Mouse (Mus musculus) embryonic facial prominence, embryonic 15.5 days (tissue): ENCODE measurements around the gene Ephb2. TPM values are rescaled to one million over a fixed set of nuclear protein-coding genes. Genes with fewer than 3 reads are reported as not detected.

Experiments
- ATAC-seq: fragments of 200-750 bp; cut with Nextera tagmentation; 2 replicates; pipeline ENCODE4 v1.8.0; 2017; ENCODE audit warnings: low read depth, moderate TSS enrichment; ENCODE audit not compliant: insufficient number of reproducible peaks, low FRiP score, low TSS enrichment
- H3K27ac ChIP-seq: fragments of 300-500 bp; sonication (generic); replicated peaks from 2 replicates; pipeline ENCODE4 v1.5.1; 2015; ENCODE audit warnings: mild to moderate bottlenecking, inconsistent platforms
- H3K27me3 ChIP-seq: fragments of 300-500 bp; sonication (generic); 2 replicates; pipeline ENCODE4 v1.6.1; 2015; ENCODE audit warnings: inconsistent platforms
- H3K36me3 ChIP-seq: fragments of 300-500 bp; sonication (generic); 2 replicates; pipeline ENCODE4 v1.6.1; 2015; ENCODE audit warnings: mild to moderate bottlenecking, inconsistent platforms
- H3K4me1 ChIP-seq: fragments of 300-500 bp; sonication (generic); 2 replicates; pipeline ENCODE4 v1.6.1; 2015; ENCODE audit warnings: inconsistent platforms
- H3K4me2 ChIP-seq: fragments of 300-500 bp; sonication (generic); replicated peaks from 2 replicates; pipeline ENCODE4 v1.6.1; 2015; ENCODE audit warnings: mild to moderate bottlenecking, inconsistent platforms
- H3K4me3 ChIP-seq: fragments of 300-500 bp; sonication (generic); replicated peaks from 2 replicates; pipeline ENCODE4 v1.5.1; 2015; ENCODE audit warnings: mild to moderate bottlenecking, inconsistent platforms
- H3K9ac ChIP-seq: fragments of 300-500 bp; sonication (generic); 2 replicates; pipeline ENCODE4 v1.6.1; 2015; ENCODE audit warnings: inconsistent platforms
- H3K9me3 ChIP-seq: fragments of 300-500 bp; sonication (generic); replicated peaks from 2 replicates; pipeline ENCODE4 v1.6.1; 2016; ENCODE audit warnings: inconsistent platforms
- WGBS: fragments of 180-500 bp; shearing (Covaris S2); methylation state at CpG from one replicate; pipeline ENCODE4 v1.1.7; 2015; 5-methylcytosine and 5-hydroxymethylcytosine counted together
- polyA plus RNA-seq: library from polyadenylated mRNA; unstranded; fragments of >200 nt; fragmentation: Nextera tagmentation; extraction: Ambion mirVana; gene quantifications from 2 replicates; pipeline ENCODE4 v1.2.1, GENCODE M21; 2015

Gene Ephb2
- polyA plus RNA-seq, 1 experiment from 2014 or later, result 13.1 TPM

DNA sequence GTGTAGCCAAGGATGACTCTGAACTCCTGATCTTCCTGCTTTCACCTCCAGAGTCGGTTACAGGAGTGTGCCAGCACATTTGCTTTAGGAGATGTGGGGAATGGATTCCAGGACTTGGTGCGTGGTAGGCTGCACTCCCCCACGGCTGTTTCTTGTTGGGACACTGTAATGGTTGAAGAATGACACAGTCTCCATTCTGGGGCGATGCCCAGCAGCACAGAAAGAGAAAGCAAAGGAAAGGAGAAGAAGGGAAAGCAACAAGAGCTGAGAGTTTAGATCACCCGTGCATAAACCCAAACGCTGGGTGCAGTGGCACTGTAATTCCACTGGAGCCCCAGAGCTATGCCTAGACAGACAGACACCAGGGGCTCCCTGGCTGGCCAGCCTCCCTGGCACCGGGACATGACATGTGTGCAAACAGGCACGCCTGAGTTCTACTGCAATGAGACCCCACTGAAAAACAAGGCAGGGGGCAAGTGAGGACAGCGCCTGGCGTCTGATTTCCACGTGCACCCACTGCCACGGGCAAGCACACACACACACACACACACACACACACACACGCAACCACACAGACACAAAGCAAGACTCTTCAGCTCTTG lies 104.7 kb downstream of the Ephb2 start:
- no peak overlapping the region for H3K4me2 ChIP-seq
- 0 out of 2 replicates have a peak overlapping the region, but pooled peaks have one; percentile 3 for H3K27ac ChIP-seq
- no peak overlapping the region for H3K9ac ChIP-seq
- no peaks in the 10 kb centered on the region for H3K9me3 ChIP-seq
- H3K4me3 ChIP-seq, result no peak overlapping the region
- 41% methylated on average over 13 of the region's 13 CpGs for WGBS
- no peaks in the 10 kb centered on the region for H3K27me3 ChIP-seq
- no peak for ATAC-seq
- peaks cover 49% of the 10 kb centered on the region for H3K4me1 ChIP-seq
- no peaks in the 10 kb centered on the region for H3K36me3 ChIP-seq

DNA sequence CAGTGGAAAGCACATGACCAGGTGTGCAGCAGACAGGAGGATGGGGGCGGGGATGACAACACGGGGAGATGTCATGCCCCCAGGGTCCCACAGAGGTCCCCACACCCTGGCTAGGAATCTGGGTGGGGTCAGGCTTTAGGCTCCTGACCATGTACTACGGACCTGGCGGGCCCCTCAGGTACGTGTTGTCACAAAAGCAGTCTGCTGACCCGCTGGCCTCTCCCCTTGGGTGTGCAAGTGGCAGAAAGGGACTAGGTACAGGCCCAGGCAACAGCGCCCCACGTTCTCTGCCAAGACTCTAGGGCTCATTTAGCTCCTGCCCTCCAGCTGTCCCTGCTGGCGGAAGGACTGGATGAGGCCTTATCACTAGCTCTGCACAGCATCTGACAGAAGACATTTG lies 105.3 kb downstream of the Ephb2 start:
- WGBS, result 81% methylated on average over 9 of the region's 9 CpGs
- Histone ChIP-seq H3K36me3 (no peaks in the 10 kb centered on the region), H3K4me3 (no peak overlapping the region), H3K4me2 (no peak overlapping the region), H3K4me1 (peaks cover 51% of the 10 kb centered on the region), H3K9ac (no peak overlapping the region), H3K27ac (no peak overlapping the region), H3K9me3 (no peaks in the 10 kb centered on the region), H3K27me3 (no peaks in the 10 kb centered on the region)
- no peak for ATAC-seq

DNA sequence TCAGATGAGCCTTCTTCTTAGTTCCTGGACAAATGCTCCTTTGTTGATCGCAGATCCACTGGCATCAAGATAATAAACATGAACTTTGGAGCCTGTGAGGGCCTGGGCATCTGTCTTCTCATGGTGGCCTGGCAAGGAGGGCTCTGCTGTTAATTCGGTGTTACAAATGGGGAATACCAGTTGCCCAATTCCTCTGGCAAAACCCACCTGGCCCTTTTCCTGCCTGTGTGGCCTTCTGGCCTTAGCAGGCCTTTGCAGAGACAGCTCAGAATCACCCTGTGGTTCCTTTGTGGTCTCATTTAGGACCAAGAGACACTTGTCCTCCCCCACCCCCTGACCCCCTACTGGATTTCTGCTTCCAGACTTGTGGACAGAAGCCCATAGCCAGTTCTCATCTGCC lies 106.2 kb downstream of the Ephb2 start:
- H3K36me3 ChIP-seq, result no peaks in the 10 kb centered on the region
- no peaks in the 10 kb centered on the region for H3K9me3 ChIP-seq
- H3K27me3 ChIP-seq, result no peaks in the 10 kb centered on the region
- no peak overlapping the region for H3K27ac ChIP-seq
- no peak overlapping the region for H3K4me3 ChIP-seq
- H3K9ac ChIP-seq, result no peak overlapping the region
- peaks cover 57% of the 10 kb centered on the region for H3K4me1 ChIP-seq
- ATAC-seq, result no peak
- H3K4me2 ChIP-seq, result no peak overlapping the region
- WGBS, result 88% methylated on average over 2 of the region's 2 CpGs

DNA sequence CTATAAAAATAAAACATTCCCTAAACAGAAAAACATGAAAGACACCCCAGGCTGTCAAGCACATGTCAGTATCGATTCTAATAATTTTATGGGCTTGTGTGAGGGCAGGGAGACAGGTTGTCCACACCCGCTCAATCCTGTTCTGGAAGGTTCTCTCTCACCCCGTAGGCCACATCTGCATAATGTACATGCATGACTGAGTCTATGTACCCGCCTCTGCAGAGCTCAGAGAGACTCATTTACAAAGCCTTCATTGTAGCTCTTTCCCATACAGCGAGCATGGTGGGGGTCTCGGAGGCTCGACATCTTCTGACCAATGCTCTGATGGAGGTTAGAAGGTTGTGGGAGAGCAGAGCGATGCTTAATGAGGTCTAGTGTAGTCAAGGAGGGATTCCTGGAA lies 108.8 kb downstream of the Ephb2 start:
- 61% methylated on average over 8 of the region's 8 CpGs for WGBS
- H3K27ac ChIP-seq, result no peak overlapping the region
- no peaks in the 10 kb centered on the region for H3K36me3 ChIP-seq
- no peaks in the 10 kb centered on the region for H3K27me3 ChIP-seq
- H3K4me2 ChIP-seq, result no peak overlapping the region
- H3K9ac ChIP-seq, result no peak overlapping the region
- H3K4me1 ChIP-seq, result peaks cover 43% of the 10 kb centered on the region
- no peak overlapping the region for H3K4me3 ChIP-seq
- no peaks in the 10 kb centered on the region for H3K9me3 ChIP-seq
- no peak for ATAC-seq

DNA sequence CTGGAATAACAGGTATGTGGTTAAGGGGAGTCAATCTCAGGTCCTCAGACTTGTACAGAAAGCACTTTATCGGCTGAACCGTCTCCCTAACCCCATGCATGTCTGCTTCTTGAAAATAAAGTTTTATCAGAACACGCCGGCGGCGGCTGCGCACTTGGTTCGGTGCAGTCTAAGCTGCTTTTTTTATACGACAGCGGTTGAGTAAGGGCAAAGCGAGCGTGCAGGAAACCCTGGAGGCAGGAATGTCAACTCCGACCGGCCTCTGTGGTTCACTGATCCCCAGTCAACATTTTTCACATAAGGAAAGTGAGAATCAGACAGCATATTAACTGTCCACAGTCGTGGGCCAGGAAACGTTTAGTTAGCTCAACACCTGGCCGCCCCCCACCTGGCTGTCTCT lies 111.1 kb downstream of the Ephb2 start:
- no peak for ATAC-seq
- no peaks in the 10 kb centered on the region for H3K36me3 ChIP-seq
- H3K4me2 ChIP-seq, result no peak overlapping the region; the same call in 1 of the 2 replicates
- H3K4me3 ChIP-seq, result no peak overlapping the region
- 35% methylated on average over 17 of the region's 17 CpGs for WGBS
- no peaks in the 10 kb centered on the region for H3K9me3 ChIP-seq
- no peak overlapping the region for H3K9ac ChIP-seq
- 0 out of 2 replicates have a peak overlapping the region, but pooled peaks have one; percentile 22 for H3K27ac ChIP-seq
- peaks cover 30% of the 10 kb centered on the region for H3K4me1 ChIP-seq
- no peaks in the 10 kb centered on the region for H3K27me3 ChIP-seq

DNA sequence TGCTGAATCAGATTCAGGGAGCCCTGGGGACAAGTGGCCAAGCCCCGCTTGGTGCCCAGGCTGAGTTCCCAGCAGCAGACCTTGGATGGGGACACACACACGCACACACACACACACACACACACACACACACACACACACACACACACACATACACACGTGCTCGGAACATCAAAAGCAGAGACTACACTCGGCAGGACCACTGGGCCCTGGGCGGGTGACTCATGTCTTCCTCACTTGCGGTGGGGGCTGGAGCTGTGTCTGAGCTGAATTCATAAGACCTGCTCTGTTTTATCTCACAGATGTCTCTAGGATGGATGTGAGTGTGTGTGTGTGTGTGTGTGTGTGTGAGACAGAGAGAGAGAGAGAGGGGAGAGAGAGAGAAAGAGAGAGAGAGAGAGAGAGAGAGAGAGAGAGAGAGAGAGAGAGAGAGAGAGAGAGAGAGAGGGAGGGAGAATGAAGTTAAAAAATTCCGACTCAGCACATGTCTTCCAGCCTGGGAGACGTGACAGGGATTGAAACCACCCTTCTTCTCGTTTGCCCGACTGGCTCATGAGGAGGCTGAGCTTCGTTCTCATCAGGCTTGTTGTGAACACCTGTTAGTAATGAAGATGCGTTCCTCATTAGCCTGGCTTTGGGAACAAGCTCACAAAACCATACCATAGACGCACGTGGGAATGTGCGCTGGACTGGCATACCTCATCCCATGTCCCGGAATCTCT lies 113.3 kb downstream of the Ephb2 start:
- Histone ChIP-seq H3K4me3 (no peak overlapping the region), H3K4me2 (no peak overlapping the region), H3K4me1 (peaks cover 27% of the 10 kb centered on the region), H3K9me3 (no peaks in the 10 kb centered on the region), H3K27me3 (no peaks in the 10 kb centered on the region), H3K27ac (0 out of 2 replicates have a peak overlapping the region, but pooled peaks have one; percentile 11), H3K9ac (no peak overlapping the region), H3K36me3 (no peaks in the 10 kb centered on the region)
- no peak for ATAC-seq
- 24% methylated on average over 17 of the region's 17 CpGs for WGBS

DNA sequence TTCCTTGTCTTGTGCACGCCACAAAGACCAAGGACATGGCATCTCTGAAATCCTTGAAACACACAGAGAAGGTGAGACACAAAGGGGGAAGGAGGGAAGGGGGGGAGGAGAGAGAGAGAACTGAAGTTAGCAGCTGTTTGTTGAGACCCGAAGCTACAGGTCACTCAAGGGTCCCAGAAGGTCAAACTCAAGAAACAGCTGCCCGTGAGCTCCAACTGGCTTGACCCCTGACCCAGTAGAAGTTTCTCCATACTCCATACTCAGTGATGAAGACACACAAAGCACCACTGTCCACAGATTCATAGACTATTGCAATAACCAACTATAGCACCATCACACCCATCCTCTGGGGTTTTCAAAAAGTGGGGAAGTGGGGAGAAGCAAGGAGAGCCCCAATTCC lies 113.9 kb downstream of the Ephb2 start:
- Histone ChIP-seq H3K4me1 (peaks cover 25% of the 10 kb centered on the region), H3K9ac (no peak overlapping the region), H3K4me3 (no peak overlapping the region), H3K4me2 (no peak overlapping the region), H3K27me3 (no peaks in the 10 kb centered on the region), H3K9me3 (no peaks in the 10 kb centered on the region), H3K27ac (0 out of 2 replicates have a peak overlapping the region, but pooled peaks have one; percentile 11), H3K36me3 (no peaks in the 10 kb centered on the region)
- WGBS, result 55% methylated on average over 3 of the region's 3 CpGs
- no peak for ATAC-seq

DNA sequence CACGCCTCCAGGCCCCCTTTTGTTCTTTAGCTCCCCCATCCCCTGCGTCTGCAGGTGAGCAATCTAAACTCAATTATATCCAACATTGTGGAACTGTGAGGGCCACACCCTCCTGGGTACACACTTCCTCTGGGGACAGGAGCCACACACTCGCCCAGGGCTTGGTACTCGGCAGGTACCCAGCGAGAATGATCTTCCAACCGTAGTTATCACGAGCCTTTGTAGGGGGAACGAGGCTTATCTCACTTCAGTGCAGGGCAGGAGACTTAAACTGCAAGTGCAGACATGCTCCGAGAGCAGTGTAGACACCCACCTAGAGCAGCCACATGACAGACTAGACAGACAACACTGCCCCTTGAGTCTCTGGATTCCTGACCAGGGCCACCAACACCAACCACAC lies 115.8 kb downstream of the Ephb2 start:
- Histone ChIP-seq H3K4me1 (peaks cover 28% of the 10 kb centered on the region), H3K27me3 (no peaks in the 10 kb centered on the region), H3K4me3 (no peak overlapping the region), H3K9ac (no peak overlapping the region), H3K36me3 (no peaks in the 10 kb centered on the region), H3K9me3 (no peaks in the 10 kb centered on the region), H3K4me2 (no peak overlapping the region), H3K27ac (no peak overlapping the region)
- no peak for ATAC-seq
- 66% methylated on average over 9 of the region's 9 CpGs for WGBS

DNA sequence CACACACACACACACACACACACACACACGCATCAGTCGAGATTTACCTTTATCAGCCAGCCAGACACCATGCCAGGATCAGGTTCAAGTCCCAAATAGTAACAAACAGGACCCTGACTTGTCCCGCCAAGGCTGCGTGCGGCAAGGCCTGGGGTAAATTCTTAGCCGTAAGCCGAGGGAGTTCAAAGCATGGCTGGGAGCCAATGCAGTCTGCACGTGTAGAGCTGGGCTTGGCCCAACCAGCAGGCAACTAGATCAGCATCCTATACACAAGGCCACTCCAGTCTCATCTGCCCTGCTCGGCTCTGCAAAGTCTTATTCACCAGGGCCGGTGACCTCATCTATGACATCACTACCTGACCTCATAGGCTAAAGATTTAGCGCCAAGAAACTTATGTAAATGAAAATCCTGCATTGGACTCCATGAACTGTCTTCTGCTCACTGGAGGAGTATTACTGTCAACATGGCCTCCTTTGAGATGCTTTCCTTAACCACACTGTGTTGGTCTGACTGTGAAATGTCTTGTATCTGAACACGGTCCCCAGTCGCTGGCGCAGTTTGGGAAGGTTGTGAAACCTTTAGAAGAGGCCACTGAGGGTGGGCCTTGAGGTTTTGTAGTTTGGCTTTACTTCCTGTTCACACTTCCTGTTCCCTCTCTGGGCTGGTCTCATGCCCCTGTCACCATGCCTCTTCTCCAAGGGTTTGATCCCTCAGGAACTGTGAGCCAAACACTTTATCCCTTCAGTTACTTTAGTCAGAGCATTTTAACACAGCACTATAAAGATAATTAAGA lies 117.4 kb downstream of the Ephb2 start:
- no peak overlapping the region for H3K9ac ChIP-seq
- H3K27ac ChIP-seq, result no peak overlapping the region
- 75% methylated on average over 14 of the region's 14 CpGs for WGBS
- no peak for ATAC-seq
- no peaks in the 10 kb centered on the region for H3K27me3 ChIP-seq
- no peaks in the 10 kb centered on the region for H3K36me3 ChIP-seq
- H3K4me1 ChIP-seq, result peaks cover 26% of the 10 kb centered on the region
- H3K4me3 ChIP-seq, result no peak overlapping the region
- no peaks in the 10 kb centered on the region for H3K9me3 ChIP-seq
- no peak overlapping the region for H3K4me2 ChIP-seq

DNA sequence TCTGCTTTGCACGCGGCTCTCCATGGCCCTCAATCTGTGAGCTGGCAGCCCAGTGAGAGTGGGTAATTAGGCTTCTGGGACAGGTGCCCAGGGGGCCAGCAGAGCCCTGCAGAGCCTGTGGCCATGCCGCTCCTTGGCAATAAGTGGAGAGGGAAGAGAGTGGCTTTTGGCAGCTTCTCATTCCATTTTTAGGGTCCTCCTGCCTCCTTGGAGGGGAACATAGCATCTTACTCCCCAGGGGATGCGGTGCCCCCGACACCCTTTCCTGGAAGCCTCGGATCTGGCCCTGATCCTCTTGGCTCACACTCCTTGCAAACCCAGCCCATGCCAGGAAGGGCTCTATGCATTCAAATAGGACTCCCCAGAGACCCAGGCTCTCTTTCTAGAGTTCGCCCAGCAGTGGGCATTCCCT lies 119.2 kb downstream of the Ephb2 start:
- no peak overlapping the region for H3K27ac ChIP-seq
- no peak overlapping the region for H3K9ac ChIP-seq
- no peaks in the 10 kb centered on the region for H3K36me3 ChIP-seq
- no peak overlapping the region for H3K4me2 ChIP-seq
- no peak for ATAC-seq
- peaks cover 28% of the 10 kb centered on the region for H3K4me1 ChIP-seq
- H3K9me3 ChIP-seq, result no peaks in the 10 kb centered on the region
- 78% methylated on average over 7 of the region's 7 CpGs for WGBS
- no peaks in the 10 kb centered on the region for H3K27me3 ChIP-seq
- no peak overlapping the region for H3K4me3 ChIP-seq

DNA sequence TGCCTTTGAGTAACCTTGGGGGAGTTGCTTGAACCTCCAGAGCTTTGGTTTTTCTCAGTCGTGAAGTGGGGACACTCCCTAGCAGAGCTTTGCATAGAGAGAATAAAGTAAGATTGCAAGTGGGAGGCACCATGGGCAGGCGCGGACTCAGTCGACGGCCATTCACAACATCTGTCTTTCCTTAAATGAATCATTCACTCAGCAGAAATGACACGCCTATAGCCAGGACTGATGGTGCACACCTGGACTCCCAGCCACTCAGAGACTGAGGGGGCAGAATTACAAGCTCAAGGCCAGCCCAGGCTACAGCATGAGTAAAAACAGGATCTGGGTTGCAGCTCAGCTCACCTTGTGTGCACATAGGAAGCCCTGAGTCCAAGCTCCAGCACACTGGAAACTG lies 121.3 kb downstream of the Ephb2 start:
- H3K27ac ChIP-seq, result no peak overlapping the region
- H3K36me3 ChIP-seq, result no peaks in the 10 kb centered on the region
- H3K9ac ChIP-seq, result no peak overlapping the region
- H3K9me3 ChIP-seq, result no peaks in the 10 kb centered on the region
- no peak overlapping the region for H3K4me2 ChIP-seq
- H3K4me3 ChIP-seq, result no peak overlapping the region
- H3K27me3 ChIP-seq, result no peaks in the 10 kb centered on the region
- 27% methylated on average over 6 of the region's 6 CpGs for WGBS
- ATAC-seq, result no peak
- peaks cover 25% of the 10 kb centered on the region for H3K4me1 ChIP-seq
